Mouse (Mus musculus): Measurements from ENCODE around the gene Slco1a1. TPM values are rescaled to one million over a fixed set of nuclear protein-coding genes. Genes with fewer than 3 reads are reported as not detected.
"Not testable (repeated sequence)": the region's sequence is repeated elsewhere in the genome, so short reads cannot be mapped to it uniquely, and the experiment has no call there.

The Slco1a1 gene
- not detected in 2 replicates for polyA plus RNA-seq (2015; fragmentation: Nextera tagmentation; extraction: Ambion mirVana)

- no peak for ATAC-seq (ENCODE audit: low FRiP score)
- no peak within 1 kb of the TSS for H3K4me2 ChIP-seq
- no peak within 1 kb of the TSS for H3K4me3 ChIP-seq
Measured at GRCm38 (mm10) chr6:141946862-141947261, at the start of gene Slco1a1. Gene Slco1a1 (minus strand): TSS chr6:141946962.

GRCm38 (mm10) chr6:141986772-141987171 lies 40.0 kb upstream of the Slco1a1 start:
- Histone ChIP-seq H3K36me3 (no peaks in the 10 kb centered on the region), H3K4me1 (replicated peaks) (no peaks in the 10 kb centered on the region), H3K9ac (no peak overlapping the region), H3K27me3 (no peaks in the 10 kb centered on the region), H3K9me3 (no peaks in the 10 kb centered on the region), H3K4me3 (no peak overlapping the region), H3K4me2 (no peak overlapping the region), H3K27ac (no peak overlapping the region)
- no peak for ATAC-seq (ENCODE audit: low FRiP score)
- 100% methylated on average over 6 of the region's 6 CpGs for WGBS

More at GRCm38 (mm10) chr6:141946862-141947261, at the start of gene Slco1a1:
- H3K27me3 ChIP-seq = no peaks in the 10 kb centered on the region
- no peak within 1 kb of the TSS for H3K9ac ChIP-seq
- no peaks in the 10 kb centered on the region for H3K4me1 ChIP-seq (replicated peaks)
- no peaks in the 10 kb centered on the region for H3K9me3 ChIP-seq
- H3K27ac ChIP-seq = no peak within 1 kb of the TSS
- H3K36me3 ChIP-seq = no peaks in the 10 kb centered on the region

- no peaks in the 10 kb centered on the region for H3K27me3 ChIP-seq
- 76% methylated on average over 3 of the region's 3 CpGs for WGBS
- no peaks in the 10 kb centered on the region for H3K9me3 ChIP-seq
- H3K27ac ChIP-seq = no peak overlapping the region
- no peak overlapping the region for H3K4me3 ChIP-seq
- no peak for ATAC-seq (ENCODE audit: low FRiP score)
- no peaks in the 10 kb centered on the region for H3K36me3 ChIP-seq
- H3K4me1 ChIP-seq (replicated peaks) = no peaks in the 10 kb centered on the region
- no peak overlapping the region for H3K4me2 ChIP-seq
- no peak overlapping the region for H3K9ac ChIP-seq
Measured at GRCm38 (mm10) chr6:141984644-141985043, 37.9 kb upstream of the Slco1a1 start.

GRCm38 (mm10) chr6:141962420-141962819 lies 15.7 kb upstream of the Slco1a1 start:
- WGBS = 83% methylated on average over 1 of the region's 1 CpGs
- ATAC-seq (ENCODE audit: low FRiP score) = no peak
- H3K36me3 ChIP-seq = no peaks in the 10 kb centered on the region
- H3K27me3 ChIP-seq = no peaks in the 10 kb centered on the region
- no peak overlapping the region for H3K4me3 ChIP-seq
- no peak overlapping the region for H3K9ac ChIP-seq
- no peaks in the 10 kb centered on the region for H3K4me1 ChIP-seq (replicated peaks)
- H3K4me2 ChIP-seq = no peak overlapping the region
- H3K9me3 ChIP-seq = no peaks in the 10 kb centered on the region
- no peak overlapping the region for H3K27ac ChIP-seq

DNA sequence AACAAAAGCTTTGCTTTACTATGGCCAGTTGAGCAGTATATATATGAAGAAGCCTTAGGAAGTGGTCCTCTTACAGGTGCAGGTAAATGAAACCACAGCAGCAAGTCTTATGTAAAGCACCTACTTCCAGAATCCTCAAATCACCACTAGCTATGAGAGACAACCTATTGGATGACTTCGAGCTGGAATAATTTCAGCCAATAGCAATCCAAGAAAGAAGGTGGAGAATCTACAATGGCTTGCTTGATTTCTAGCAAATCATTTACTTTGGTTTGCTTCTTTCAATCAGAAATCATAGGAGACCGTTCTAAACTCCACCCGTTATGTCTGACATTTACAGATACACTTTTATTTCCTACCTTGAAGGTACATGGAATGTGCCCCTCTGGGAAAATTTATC lies 15.1 kb upstream of the Slco1a1 start:
- no peak overlapping the region for H3K9ac ChIP-seq
- no peaks in the 10 kb centered on the region for H3K9me3 ChIP-seq
- H3K27ac ChIP-seq = no peak overlapping the region
- no peaks in the 10 kb centered on the region for H3K4me1 ChIP-seq (replicated peaks)
- no peak overlapping the region for H3K4me2 ChIP-seq
- no peaks in the 10 kb centered on the region for H3K36me3 ChIP-seq
- ATAC-seq (ENCODE audit: low FRiP score) = no peak
- no peaks in the 10 kb centered on the region for H3K27me3 ChIP-seq
- 91% methylated on average over 3 of the region's 3 CpGs for WGBS
- no peak overlapping the region for H3K4me3 ChIP-seq

DNA sequence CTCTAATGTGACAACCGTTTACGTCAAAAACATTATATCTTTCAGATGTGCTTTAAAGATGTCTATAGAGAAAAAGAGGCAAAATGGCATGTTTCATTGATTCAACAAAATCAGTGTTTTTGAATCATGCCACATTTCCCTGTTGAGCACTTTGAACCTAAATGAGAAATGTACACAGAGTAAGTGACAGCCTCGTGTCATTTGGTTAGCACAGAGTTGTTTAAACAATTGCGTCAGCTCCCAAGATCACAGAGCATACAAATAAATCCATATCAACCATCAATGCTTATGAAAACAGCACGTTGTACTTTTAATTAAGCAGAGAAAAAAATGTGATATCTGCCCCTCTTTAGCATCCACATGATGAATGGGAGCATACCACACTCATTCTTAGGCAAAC lies 13.7 kb upstream of the Slco1a1 start:
- H3K4me2 ChIP-seq = no peak overlapping the region
- H3K9ac ChIP-seq = no peak overlapping the region
- no peaks in the 10 kb centered on the region for H3K9me3 ChIP-seq
- no peaks in the 10 kb centered on the region for H3K4me1 ChIP-seq (replicated peaks)
- no peaks in the 10 kb centered on the region for H3K36me3 ChIP-seq
- 79% methylated on average over 5 of the region's 5 CpGs for WGBS
- no peak for ATAC-seq (ENCODE audit: low FRiP score)
- H3K27me3 ChIP-seq = no peaks in the 10 kb centered on the region
- H3K4me3 ChIP-seq = no peak overlapping the region
- H3K27ac ChIP-seq = no peak overlapping the region

DNA sequence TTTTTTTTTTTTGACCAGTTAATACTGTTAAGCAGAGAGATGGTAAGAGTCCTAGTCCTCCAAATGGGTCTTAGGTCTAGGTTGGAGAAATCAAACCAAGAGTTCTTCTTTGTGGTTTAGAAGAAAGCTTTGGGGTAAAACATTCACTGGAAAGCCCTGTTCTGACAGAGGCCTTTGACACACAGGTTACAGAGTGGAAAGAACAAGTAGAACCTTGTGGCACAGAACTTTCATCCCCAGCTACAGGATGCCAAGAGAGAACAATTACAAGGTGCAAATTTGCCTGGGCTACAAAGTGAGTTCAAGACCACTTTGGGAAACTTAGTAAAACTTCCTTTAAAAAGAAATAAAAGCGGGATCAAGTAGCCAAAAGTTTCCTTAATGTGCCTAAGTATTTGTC lies 6.3 kb downstream of the Slco1a1 start:
- Histone ChIP-seq H3K4me2 (no peak overlapping the region), H3K27ac (no peak overlapping the region), H3K36me3 (no peaks in the 10 kb centered on the region), H3K4me3 (no peak overlapping the region), H3K4me1 (replicated peaks) (no peaks in the 10 kb centered on the region), H3K9me3 (no peaks in the 10 kb centered on the region), H3K9ac (no peak overlapping the region), H3K27me3 (no peaks in the 10 kb centered on the region)
- 91% methylated on average over 1 of the region's 1 CpGs for WGBS
- ATAC-seq (ENCODE audit: low FRiP score) = no peak

DNA sequence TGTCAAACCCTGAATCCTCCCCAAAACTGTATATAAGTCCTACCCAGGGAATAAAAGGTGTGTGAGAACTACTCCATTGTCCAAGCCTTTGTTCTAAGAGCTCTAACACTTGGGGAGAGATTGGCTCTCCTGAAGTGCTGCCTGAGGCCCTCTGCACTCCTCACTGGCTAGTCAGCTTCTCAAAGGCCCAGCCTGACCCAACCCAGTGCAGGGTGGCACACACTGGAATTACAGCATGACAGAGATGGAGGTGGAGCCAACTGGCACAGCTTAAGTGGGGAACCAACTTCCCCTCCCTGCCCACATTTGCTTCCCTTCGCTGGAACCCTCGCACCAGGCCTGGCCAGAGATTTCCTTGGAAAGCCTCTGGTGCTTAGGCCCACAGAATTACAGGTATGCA lies 48.6 kb downstream of the Slco1a1 start:
- H3K36me3 ChIP-seq = no peaks in the 10 kb centered on the region
- H3K9me3 ChIP-seq = no peaks in the 10 kb centered on the region
- H3K4me2 ChIP-seq = no peak overlapping the region
- ATAC-seq (ENCODE audit: low FRiP score) = no peak
- 65% methylated on average over 2 of the region's 2 CpGs for WGBS
- no peaks in the 10 kb centered on the region for H3K4me1 ChIP-seq (replicated peaks)
- no peak overlapping the region for H3K27ac ChIP-seq
- no peak overlapping the region for H3K4me3 ChIP-seq
- H3K9ac ChIP-seq = no peak overlapping the region
- H3K27me3 ChIP-seq = no peaks in the 10 kb centered on the region

- H3K4me3 ChIP-seq = no peak overlapping the region
- no peaks in the 10 kb centered on the region for H3K4me1 ChIP-seq (replicated peaks)
- no peak for ATAC-seq (ENCODE audit: low FRiP score)
- no peaks in the 10 kb centered on the region for H3K9me3 ChIP-seq
- no peak overlapping the region for H3K9ac ChIP-seq
- H3K36me3 ChIP-seq = no peaks in the 10 kb centered on the region
- H3K27ac ChIP-seq = no peak overlapping the region
- H3K27me3 ChIP-seq = no peaks in the 10 kb centered on the region
- WGBS = 78% methylated on average over 2 of the region's 2 CpGs
- H3K4me2 ChIP-seq = no peak overlapping the region
Measured at GRCm38 (mm10) chr6:141889723-141890122, 57.0 kb downstream of the Slco1a1 start.

- ATAC-seq (ENCODE audit: low FRiP score) = no peak
- no peak overlapping the region for H3K27ac ChIP-seq
- H3K4me2 ChIP-seq = no peak overlapping the region
- H3K4me3 ChIP-seq = no peak overlapping the region
- no peaks in the 10 kb centered on the region for H3K9me3 ChIP-seq
- no peaks in the 10 kb centered on the region for H3K27me3 ChIP-seq
- no peaks in the 10 kb centered on the region for H3K4me1 ChIP-seq (replicated peaks)
- no peak overlapping the region for H3K9ac ChIP-seq
- 80% methylated on average over 2 of the region's 2 CpGs for WGBS
- no peaks in the 10 kb centered on the region for H3K36me3 ChIP-seq
Measured at GRCm38 (mm10) chr6:141888248-141888647, 58.5 kb downstream of the Slco1a1 start.

DNA sequence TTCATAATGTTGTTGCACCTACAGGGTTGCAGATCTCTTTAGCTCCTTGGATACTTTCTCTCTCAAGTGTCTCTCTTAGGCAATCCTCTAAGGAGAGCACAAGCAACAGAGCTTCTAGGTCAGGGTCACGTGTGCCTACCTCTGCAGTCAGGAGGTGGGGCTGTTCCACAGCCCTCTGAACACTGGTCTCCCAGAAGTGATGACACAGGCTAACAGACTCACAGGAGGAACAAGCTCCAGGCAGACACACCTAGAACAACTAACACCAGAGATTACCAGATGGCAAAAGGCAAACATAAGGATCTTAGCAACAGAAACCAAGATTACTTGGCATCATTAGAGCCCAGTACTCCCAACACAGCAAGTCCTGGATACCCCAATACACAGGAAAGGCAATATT lies 64.2 kb downstream of the Slco1a1 start:
- Histone ChIP-seq H3K4me3 (no peak overlapping the region), H3K27me3 (no peaks in the 10 kb centered on the region), H3K36me3 (no peaks in the 10 kb centered on the region), H3K4me1 (replicated peaks) (no peaks in the 10 kb centered on the region), H3K4me2 (no peak overlapping the region), H3K9ac (no peak overlapping the region), H3K9me3 (no peaks in the 10 kb centered on the region), H3K27ac (no peak overlapping the region)
- ATAC-seq (ENCODE audit: low FRiP score) = no peak
- WGBS = 65% methylated on average over 1 of the region's 1 CpGs

GRCm38 (mm10) chr6:141875742-141876141 lies 71.0 kb downstream of the Slco1a1 start:
- not testable (repeated sequence) for H3K4me3 ChIP-seq; H3K9ac ChIP-seq; H3K9me3 ChIP-seq; H3K27ac ChIP-seq; H3K4me1 ChIP-seq (replicated peaks); ATAC-seq (ENCODE audit: low FRiP score); H3K27me3 ChIP-seq; H3K36me3 ChIP-seq; H3K4me2 ChIP-seq
- 80% methylated on average over 4 of the region's 4 CpGs for WGBS

DNA sequence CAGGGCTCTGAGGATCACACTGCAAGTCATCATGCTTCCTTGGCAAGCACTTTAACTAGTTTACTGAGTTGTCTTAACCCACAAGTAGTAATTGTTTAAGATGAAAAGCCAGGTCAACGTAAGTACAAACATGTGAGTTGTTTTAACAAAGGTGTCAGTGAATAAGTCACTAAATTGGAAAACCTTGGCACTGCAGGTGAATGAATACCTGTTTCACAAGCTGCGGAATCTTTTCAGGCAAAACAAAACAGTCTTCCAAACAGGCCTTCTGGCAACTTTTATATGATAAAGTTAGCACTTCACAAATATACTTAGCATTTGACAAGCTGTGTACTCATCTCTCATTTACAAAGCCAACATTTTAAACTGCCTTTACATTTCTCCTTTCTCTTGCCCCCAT lies 75.1 kb downstream of the Slco1a1 start:
- no peaks in the 10 kb centered on the region for H3K4me1 ChIP-seq (replicated peaks)
- no peak overlapping the region for H3K27ac ChIP-seq
- no peak overlapping the region for H3K4me3 ChIP-seq
- no peak for ATAC-seq (ENCODE audit: low FRiP score)
- H3K36me3 ChIP-seq = no peaks in the 10 kb centered on the region
- no peak overlapping the region for H3K9ac ChIP-seq
- no peaks in the 10 kb centered on the region for H3K27me3 ChIP-seq
- 85% methylated on average over 2 of the region's 2 CpGs for WGBS
- no peak overlapping the region for H3K4me2 ChIP-seq
- no peaks in the 10 kb centered on the region for H3K9me3 ChIP-seq

DNA sequence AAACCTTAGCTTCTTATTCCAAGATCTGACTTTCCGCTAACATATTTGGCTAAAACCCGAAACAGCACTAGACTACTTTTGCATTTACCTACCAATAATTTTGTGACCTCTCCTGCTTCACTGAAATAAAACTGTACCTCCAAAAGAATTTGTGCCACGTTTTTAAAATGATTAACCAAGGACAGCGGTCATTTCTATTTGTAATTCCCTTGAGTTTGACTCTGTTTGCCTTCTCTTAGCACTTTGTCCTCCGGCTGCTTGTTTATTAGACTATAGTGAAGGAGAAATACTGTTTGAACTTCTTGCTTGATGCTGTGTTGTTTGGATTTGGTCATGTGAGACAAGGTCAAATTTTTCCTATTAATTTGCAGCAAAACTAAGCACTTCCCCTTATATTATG lies 78.0 kb downstream of the Slco1a1 start:
- 84% methylated on average over 5 of the region's 5 CpGs for WGBS
- no peak for ATAC-seq (ENCODE audit: low FRiP score)
- no peaks in the 10 kb centered on the region for H3K9me3 ChIP-seq

More for the DNA sequence above, 78.0 kb downstream of the Slco1a1 start:
- no peak overlapping the region for H3K9ac ChIP-seq
- no peak overlapping the region for H3K4me3 ChIP-seq
- H3K4me1 ChIP-seq (replicated peaks) = no peaks in the 10 kb centered on the region
- no peaks in the 10 kb centered on the region for H3K27me3 ChIP-seq
- no peak overlapping the region for H3K27ac ChIP-seq
- H3K36me3 ChIP-seq = no peaks in the 10 kb centered on the region
- H3K4me2 ChIP-seq = no peak overlapping the region

Data from hindbrain, embryonic 13.5 days (tissue).